Mouse (Mus musculus): ENCODE measurements around the gene Mknk1. TPM values are rescaled to one million over a fixed set of nuclear protein-coding genes. Genes with fewer than 3 reads are reported as not detected.
A peak's percentile ranks its signal among the peaks of the same experiment; 100 is the strongest.

Gene Mknk1
- total RNA-seq, 2 experiments from 2014 or later = 28.8 to 29.8 TPM

DNA sequence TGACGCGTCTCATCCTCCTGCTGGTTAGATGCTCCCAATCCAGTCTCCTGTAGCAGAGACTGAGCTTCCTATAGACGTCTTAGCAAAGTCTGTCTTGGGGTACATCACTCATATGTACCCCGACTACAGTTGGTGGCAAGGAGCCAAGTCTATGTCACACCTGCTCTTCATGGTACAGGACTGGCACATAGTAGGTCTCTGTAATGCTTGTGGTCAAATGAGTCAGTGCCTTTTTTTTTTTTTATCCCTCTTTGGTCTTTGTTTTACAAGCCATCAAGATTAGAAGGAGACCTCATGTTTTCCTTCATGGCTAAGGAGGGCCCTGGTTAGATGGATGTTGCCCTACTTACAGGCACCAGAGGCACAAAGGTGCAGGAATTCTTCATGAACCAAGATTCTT, 1.8 kb downstream of the Mknk1 start:
- no peak for DNase-seq
- intact Hi-C loops (cut with DNase I) = no loop called here

DNA sequence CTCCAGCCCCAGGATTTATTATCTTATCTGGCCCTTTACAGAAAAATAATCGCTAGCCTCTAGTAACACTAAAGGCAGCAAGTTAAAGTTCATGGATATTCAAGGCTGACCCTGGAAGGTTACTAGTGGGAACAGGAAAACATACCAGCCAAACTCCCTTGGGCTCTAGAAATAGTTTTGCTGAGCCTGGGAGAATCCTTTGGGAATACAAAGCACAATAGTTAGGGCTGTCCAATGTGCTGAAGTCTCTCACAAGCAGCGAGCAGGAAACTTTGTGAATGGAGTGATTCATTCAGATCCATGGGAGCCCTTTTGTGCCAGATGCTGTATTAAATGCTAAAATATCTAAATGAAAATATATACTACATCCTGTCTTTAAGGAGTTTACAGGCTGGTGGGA, 7.7 kb downstream of the Mknk1 start:
- no peak for DNase-seq
- intact Hi-C loops (cut with DNase I) = no loop called here

DNA sequence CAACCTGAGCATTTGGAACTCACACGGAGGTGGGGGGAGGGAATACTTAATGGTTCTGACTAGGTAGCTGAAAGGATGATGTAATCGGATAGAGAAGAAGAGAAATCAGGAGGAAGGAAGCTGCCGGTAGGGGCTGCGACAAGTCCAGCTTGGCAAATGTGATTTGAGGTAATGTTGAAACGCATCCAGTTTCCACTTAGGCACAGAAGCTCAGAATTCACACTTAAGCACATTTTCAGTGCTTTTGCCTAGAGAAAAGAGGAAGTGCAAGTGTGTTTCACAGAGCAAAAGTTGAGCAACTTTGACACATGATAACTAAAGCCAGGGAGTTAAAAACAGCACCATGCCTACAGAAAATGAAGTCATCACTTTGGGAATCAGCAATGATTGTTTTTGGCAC, 8.4 kb downstream of the Mknk1 start:
- no peak for DNase-seq
- intact Hi-C loops (cut with DNase I) = no loop called here

DNA sequence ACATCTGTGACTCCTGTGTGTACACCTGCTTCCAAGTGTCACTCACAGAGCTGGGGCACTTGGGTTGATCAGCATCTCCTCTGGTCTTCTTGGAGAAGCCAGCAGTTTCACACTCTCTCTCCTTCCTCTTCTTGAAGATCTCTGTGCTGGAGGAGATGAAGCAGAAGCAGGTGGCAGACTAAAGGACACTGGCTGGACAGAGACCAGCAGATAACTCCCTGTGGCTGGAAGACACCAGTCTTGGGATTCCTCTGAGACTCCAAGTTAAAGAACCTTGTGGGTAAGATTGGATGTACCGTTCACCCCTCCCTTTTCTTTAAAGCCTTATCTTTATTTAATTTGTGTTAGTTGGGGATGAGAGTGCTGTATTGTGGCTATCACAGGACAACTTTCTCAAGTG, 9.1 kb downstream of the Mknk1 start:
- intact Hi-C loops (cut with DNase I) = no loop called here
- DNase-seq = no peak

DNA sequence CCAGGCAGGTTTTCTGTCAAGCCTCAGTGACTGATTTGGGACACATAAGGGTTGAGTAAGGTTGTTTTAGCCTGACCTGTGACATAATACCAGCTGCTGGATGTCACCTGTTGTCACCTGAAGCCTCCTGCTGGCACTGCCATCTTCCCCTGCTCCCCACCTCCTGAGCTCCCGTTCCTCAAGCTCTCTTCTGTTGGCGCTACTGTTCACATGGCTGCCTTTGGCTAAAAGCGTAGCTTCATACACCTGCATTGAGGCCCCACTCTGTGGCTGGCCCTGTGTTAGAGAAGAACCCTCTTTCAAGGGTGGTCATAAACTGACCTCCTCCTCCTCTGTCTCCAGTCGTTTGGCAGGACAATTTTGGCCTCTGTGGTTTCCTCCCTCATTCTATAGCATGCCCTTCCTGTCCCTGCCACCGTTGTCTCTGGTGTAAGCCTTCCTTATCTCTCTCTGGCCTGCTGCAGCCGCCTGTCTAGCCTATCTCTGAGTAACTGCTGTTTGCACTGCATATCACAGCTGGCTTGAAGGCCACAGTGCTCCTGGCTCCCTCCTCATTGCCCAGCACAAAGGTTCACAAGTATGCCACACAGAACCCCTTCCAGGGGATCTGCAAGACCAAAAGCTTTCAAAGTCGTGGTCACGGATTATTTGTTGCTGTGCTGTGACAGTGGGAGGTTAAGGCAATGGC, 10.1 kb downstream of the Mknk1 start:
- no peak for DNase-seq
- intact Hi-C loops (cut with DNase I) = no loop called here

DNA sequence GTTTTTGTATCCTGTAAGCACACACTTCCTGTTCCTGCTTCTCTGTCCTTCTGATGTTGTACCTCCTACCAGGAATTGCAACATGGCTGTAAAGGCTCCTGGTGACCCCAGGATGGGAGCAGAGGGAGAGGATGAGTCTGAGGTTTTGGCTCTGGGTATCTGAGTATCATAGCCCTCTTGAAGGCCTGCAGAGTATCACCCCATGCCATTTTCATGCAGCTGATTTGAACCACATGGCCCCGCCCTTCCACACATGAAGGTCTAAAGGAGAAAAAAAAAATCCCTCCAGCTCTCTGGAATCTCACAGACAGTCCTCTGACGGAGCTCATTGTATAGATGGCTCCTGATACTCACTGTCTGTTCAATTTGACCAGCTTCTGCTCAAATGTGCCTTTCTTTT, 11.1 kb downstream of the Mknk1 start:
- no peak for DNase-seq
- intact Hi-C loops (cut with DNase I) = no loop called here

DNA sequence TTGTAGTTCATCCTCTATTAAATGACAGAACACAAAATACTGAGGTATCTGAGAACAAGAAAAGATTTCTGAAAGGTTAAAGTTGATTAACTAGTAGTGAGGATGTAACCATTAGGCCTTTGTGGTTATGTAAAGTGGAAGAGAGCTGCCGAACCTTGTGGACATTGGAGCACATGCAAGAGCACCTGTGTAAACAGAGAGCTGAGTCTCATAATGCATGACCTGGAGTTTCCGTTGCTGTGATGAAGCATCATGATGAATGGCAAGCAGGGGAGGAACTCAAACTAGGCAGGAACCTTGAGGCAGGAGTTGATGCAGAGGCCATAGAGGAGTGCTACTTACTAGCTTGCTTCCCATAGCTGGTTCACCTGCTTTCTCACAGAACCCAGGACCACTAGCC, 11.6 kb downstream of the Mknk1 start:
- intact Hi-C loops (cut with DNase I) = no loop called here
- no peak for DNase-seq

DNA sequence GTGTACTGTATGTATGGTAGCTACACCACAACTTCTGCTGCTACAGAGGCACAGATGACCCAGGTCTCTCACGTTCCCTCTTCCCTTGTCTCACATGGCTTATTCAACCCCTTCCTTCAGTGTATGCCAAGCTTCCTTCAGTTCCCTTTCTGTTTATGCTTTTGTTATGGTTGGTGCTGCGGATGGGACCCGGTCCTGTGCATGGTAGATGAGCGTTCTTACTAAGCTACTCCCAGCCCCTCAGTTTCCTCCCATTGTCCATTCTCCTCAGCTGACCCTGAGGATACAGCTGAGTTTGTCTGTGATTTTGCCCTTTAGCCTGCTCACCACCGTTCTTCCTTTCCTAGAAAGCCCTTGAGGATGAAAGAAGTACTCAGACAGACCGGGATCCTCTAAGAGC, 12.6 kb downstream of the Mknk1 start:
- intact Hi-C loops (cut with DNase I) = no loop called here
- no peak for DNase-seq

DNA sequence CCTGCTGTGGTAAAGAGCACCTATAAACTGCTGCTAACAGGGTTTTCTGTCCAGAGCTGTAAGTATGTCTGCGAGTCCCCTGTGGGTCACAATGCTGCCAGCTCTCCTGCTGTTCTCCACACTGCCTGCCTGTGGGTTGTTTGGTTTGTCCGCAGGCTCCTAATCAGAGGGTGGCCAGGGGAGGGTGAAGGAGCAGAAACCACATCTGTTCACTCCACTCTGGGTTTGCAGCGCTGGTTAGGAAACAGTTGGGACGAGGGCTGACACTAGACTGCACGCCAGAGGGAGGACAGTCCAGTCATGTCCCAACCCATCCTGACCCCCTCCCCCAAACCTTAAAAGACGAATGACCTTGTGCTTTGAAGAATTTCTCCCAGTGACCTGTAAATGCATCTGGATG, 16.1 kb downstream of the Mknk1 start:
- intact Hi-C loops (cut with DNase I) = no loop called here
- peak; percentile 8 for DNase-seq

DNA sequence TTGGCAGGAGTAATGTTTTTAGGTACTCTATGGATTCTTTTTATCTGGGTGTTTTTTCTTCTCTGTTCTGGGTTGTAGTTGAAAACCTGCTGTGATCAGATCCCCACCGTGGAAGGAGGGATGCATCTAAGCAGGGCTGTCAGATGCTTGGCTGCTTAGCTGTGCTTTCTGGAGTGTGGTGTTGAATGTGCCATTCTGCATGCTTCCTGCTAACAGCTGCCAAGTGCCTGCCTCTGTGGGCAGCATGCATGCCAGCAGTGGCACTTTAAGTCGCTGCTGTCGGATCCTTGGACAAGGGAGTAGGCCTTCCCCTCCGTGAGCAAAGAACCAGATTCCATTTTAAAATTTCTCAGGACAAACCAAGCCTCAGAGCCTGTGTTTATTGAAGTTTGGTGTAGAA, 16.6 kb downstream of the Mknk1 start:
- intact Hi-C loops (cut with DNase I) = no loop called here
- peak; percentile 40 for DNase-seq

DNA sequence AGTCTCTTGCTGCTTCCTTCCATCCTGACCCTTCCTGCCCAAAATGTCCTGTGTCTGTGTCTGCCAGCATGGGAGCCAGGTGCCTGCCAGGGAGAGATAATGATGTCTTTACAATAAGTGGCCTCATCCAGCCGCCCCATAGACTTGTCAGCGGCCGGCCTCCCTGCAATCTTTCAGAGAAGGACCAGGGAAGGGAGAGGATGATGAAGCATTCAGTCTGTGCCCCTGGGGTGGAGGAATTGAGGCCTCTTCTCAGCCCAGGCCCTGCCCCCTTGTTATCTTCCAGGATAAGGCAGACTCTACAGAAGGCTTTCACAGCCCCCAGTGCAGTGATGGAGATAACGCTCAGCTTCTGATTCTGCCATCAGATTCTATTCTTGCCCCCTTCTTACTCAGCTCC, 17.3 kb downstream of the Mknk1 start:
- DNase-seq = no peak
- intact Hi-C loops (cut with DNase I) = no loop called here

DNA sequence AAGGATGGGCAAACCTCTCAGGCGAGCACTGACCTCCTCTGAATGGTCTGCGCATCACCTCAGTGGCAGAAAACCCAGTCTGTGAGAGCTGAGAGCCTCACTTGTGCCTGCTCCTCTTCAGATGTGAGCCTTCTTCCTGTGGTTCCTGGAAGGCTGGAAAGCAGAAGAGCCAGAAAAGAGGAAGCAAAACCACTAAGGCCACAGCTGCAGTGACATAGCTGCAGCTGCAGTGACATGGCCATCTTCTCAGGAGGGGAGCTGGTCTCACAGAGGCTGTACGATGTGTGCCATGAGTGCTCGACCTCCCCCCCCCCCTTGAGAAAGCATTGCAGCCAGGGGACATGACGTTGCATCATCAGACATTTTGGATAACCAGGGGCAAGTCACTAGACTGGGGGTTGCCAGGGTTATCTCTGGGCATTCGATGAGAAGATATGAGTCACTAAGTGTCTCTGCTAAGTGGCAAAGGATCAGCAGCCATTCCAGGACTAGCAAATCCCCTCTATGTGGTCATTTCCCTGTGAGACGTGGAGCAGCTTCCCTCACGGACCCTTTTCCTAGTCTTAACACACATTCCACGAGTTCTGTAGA, 18.4 kb downstream of the Mknk1 start:
- no peak for DNase-seq
- intact Hi-C loops (cut with DNase I) = no loop called here

DNA sequence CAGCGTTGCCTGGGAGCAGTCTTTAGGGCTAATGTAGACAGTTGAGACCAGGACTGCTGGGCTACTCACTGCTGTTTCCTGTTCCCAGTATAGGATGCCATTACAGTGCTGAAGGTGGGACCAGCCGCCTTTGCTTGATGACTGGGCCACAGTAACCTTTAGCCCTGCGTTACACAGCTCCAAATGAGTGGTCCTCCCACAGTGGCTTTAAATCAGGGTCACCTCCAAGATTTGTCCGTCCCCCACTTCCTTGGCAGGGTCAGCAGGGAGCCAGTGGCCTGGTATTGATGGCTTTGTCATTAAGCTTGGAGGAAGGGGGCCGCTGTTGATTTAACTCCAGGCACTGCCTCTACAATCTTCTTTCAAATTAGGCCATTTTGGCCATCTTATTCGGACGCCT, 24.4 kb downstream of the Mknk1 start:
- intact Hi-C loops (cut with DNase I) = no loop called here
- DNase-seq = no peak

DNA sequence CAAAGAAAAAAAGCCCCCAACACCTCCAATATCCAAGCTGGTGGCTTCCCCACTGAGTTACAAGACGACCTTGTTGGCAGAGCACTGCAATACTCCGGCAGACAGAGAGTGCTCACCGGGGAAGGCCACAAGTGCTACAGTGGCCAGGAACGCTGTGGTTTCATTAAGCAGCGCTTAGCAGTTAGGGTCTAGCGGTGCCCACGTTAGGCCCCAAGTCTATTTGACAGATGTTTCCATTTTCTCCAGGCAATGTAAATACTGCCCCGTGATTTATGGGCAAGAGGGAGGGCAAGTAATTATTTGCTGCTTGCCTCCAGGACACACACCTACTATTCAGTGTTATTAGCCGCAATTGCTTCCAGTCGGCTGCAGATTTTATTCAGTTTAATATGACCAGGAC, 24.9 kb downstream of the Mknk1 start:
- DNase-seq = no peak
- intact Hi-C loops (cut with DNase I) = no loop called here

DNA sequence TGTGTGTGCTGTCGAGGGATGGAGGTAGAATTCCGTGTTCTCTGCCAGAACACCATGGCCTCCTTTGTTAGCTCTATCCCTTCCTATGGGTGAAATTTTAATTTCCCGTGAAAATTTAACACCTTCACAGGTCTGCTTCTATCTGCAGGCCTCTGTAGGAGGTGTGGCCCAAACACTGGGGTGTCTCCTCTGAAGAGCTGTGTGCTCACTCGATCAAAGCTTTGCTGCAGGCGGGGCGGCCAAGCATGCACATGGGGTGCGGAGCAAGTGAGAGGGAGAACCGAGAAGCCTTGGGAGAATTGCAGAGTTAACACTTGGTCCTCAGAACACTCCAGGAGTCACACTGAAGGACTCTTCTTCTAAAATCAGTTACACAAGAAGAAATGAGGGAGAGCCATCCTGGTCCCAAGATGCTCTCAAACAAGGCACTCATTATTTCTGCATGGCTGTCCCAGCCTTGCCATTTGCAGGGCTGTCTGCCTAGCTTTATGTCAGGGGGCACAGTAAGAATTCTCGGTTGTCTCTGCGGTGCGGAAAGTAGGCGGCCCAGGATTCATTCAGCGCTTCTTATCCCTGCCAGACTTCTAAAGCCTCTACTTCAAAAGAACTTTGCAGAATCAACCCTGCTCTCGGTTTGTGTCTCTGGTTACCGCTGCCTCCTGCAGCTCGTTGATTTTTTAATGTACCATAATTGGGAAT, 30.7 kb downstream of the Mknk1 start:
- no peak for DNase-seq
- intact Hi-C loops (cut with DNase I) = no loop called here

DNA sequence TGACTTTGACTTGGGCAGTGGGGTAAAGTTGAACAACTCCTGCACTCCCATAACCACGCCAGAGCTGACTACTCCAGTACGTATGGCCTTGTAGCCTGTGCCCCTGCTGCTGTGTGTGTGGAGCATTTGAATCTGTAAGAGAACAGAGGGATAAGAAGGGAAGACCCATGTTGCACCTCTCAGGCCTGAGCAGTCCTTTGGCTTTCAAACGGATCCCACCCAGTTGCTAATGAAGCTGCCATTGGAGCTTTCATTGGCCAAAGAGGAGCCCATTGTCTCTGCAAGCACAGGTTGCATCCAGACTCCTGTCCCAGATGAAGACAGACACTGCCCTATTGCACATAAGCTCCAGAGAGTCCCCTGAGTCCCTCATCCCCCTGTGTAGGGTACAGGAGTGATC, 34.2 kb downstream of the Mknk1 start:
- intact Hi-C loops (cut with DNase I) = no loop called here
- DNase-seq = no peak

DNA sequence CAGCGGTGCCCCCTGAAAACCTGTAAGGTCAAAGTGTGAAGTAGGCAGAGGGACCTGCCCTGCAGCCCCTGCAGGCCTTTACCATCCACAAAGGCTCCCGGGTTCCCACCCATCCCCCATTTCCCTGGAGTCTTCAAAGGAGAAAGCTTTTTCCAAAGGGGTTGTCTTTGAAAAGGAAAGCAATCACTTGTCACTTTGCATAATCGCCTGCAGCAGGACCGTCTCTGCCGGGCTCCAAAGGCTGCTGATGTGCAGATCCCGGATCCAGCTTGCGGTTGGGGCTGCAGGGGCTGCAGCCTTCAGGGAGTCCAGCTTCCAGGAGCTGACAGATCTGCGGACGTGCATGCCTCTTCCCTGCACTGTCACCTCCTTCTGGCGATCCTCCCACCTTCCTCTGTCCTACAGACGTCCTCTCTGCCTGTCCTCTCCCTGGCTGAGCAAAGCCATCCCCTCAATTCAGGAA, 39.2 kb downstream of the Mknk1 start:
- no peak for DNase-seq
- intact Hi-C loops (cut with DNase I) = no loop called here

DNA sequence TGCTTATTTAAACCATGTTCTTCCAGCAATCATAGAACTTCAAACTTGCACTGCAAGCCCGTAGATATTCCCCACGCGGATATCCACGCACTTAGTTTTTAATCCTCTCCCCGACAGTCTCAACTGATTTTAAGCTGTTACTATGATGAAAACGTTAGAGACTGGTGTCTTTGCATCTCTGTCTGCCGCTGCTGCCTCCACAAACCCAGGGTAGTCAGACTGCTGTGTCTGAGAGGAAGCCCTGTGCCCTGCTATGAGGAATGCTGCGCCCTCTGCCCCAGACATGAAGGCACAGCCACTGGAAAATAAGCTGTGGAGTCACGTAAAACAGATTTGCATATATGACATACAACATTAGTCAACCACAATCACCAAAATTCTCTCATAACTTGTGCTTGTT, 39.8 kb downstream of the Mknk1 start:
- intact Hi-C loops (cut with DNase I) = no loop called here
- DNase-seq = no peak

DNA sequence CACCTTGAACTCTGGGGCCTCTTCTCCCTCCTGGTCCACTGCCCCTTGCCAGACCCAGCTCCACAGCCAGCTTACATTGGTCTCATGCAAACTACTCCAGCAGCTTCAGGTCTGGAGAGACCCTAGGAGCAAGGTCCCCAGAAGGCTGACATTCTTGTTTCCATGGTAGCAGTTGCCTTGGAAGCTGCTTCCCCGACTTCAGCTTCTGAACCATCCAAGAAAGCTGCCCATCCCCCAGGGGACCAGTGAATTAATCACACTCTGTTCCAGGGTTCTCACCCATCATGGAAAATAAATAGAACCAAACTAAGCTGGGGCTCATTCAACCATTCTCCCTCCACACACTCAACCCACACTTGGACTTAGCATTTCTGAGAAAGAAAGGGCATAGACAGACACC, 42.2 kb downstream of the Mknk1 start:
- intact Hi-C loops (cut with DNase I) = no loop called here
- peak; percentile 66 for DNase-seq

DNA sequence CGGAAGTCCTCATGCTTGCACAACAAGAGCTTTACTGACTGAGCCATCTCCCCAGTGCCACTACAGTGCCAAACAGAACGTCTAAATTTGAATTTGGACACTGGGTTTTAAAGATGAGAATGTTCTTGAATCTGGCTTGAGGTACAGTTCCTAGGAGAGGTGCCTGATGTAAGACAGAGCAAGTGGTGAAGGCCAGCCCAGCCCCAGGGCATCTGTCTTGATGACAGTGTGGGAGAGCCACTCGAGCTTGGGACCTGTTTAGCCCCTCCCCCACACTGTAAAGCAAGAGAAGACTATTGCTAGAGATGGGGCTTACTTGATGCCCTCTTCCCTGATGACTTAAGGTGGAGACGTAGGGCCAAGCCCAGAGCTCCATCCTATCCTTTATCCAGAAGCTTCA, 43.2 kb downstream of the Mknk1 start:
- no peak for DNase-seq
- intact Hi-C loops (cut with DNase I) = no loop called here

DNA sequence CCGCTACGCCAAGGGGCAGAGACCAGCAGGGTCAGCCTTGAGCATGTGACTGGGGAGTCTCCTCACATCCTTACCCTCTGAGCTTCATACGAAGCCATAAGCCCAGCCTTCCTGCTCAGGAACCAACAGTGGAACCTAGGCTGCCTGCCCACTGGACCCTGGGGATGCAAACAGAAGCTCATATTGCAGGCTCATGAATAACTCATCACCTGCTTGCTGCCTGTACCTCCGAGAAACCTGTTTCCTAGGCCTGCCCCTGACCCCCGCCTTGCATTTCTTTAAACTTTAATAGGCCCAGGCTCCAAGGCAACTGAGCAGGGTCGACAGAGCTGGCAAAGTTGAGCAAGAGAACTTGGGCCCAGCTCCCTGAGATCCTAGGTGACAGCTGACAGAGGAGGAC, 45.0 kb downstream of the Mknk1 start, which contains the start of gene Kncn:
TSS of gene Kncn (plus strand) at position 379 of the 400 bp plus-strand sequence.
- no peak for DNase-seq
- intact Hi-C loops (cut with DNase I) = no loop called here

DNA sequence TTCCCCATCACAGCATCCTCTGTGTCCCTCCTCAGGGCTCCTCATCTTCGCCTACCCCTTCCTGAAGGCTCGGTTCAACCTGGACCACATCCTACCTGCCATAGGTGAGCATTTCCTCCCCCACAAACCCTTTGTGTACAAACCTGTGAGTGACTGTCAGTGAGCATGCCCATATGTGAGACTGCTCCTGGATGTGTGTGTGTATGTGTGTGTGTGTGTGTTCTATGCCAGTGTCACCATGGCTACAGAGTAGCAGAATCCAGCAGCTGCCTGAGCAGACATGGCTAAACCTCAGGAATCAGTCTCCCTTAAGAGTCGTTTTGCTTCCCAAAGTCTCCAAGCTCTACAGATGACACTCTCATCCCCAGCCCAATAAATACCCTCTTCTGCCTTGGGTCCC, 46.8 kb downstream of the Mknk1 start:
- intact Hi-C loops (cut with DNase I) = no loop called here
- DNase-seq = no peak

Data from left cerebral cortex, postnatal 4 days (tissue).